Mouse (Mus musculus) liver, embryonic 12.5 days (tissue): ENCODE measurements around the gene Slc7a5. TPM values are rescaled to one million over a fixed set of nuclear protein-coding genes. Genes with fewer than 3 reads are reported as not detected.

Experiments
- ATAC-seq: fragments of 200-750 bp; cut with Nextera tagmentation; 2 replicates; pipeline ENCODE4 v1.8.0; 2017; ENCODE audit warnings: moderate number of reproducible peaks, mild to moderate bottlenecking, moderate library complexity
- H3K27ac ChIP-seq: fragments of 300-500 bp; sonication (generic); 2 replicates; pipeline ENCODE4 v1.5.1; 2016; ENCODE audit warnings: mild to moderate bottlenecking
- H3K27me3 ChIP-seq: fragments of 300-500 bp; sonication (generic); replicated peaks from 2 replicates; pipeline ENCODE4 v1.6.1; 2016; ENCODE audit warnings: mild to moderate bottlenecking, moderate library complexity
- H3K36me3 ChIP-seq: fragments of 300-500 bp; sonication (generic); 2 replicates; pipeline ENCODE4 v1.6.1; 2016; ENCODE audit warnings: mild to moderate bottlenecking, moderate library complexity
- H3K4me1 ChIP-seq: fragments of 300-500 bp; sonication (generic); 2 replicates; pipeline ENCODE4 v1.6.1; 2016
- H3K4me2 ChIP-seq: fragments of 300-500 bp; sonication (generic); 2 replicates; pipeline ENCODE4 v1.6.1; 2016; ENCODE audit warnings: mild to moderate bottlenecking, moderate library complexity
- H3K4me3 ChIP-seq: fragments of 300-500 bp; sonication (generic); 2 replicates; pipeline ENCODE4 v1.5.1; 2016; ENCODE audit warnings: mild to moderate bottlenecking, moderate library complexity
- H3K9ac ChIP-seq: fragments of 300-500 bp; sonication (generic); 2 replicates; pipeline ENCODE4 v1.6.1; 2016; ENCODE audit warnings: mild to moderate bottlenecking, moderate library complexity
- H3K9me3 ChIP-seq: fragments of 300-500 bp; sonication (generic); replicated peaks from 2 replicates; pipeline ENCODE4 v1.6.1; 2016; ENCODE audit warnings: mild to moderate bottlenecking, moderate library complexity
- WGBS: fragments of 180-500 bp; shearing (Covaris S2); methylation state at CpG from one replicate; pipeline ENCODE4 v1.1.7; 2016; ENCODE audit not compliant: insufficient replicate concordance; 5-methylcytosine and 5-hydroxymethylcytosine counted together
- polyA plus RNA-seq: library from polyadenylated mRNA; unstranded; fragments of >200 nt; fragmentation: Nextera tagmentation; extraction: Ambion mirVana; gene quantifications from 2 replicates; pipeline ENCODE4 v1.2.1, GENCODE M21; 2016

Slc7a5 gene
- polyA plus RNA-seq, 1 experiment from 2014 or later: 52.6 TPM

- Histone ChIP-seq H3K9me3 (no peaks in the 10 kb centered on the region), H3K9ac (no peak overlapping the region), H3K27ac (no peak overlapping the region), H3K4me3 (no peak overlapping the region), H3K4me2 (no peak overlapping the region), H3K27me3 (peaks cover 38% of the 10 kb centered on the region), H3K36me3 (no peaks in the 10 kb centered on the region), H3K4me1 (peaks cover 42% of the 10 kb centered on the region)
- WGBS: 50% methylated on average over 9 of the region's 9 CpGs
- ATAC-seq: peak; percentile 59
Observed at GRCm38 (mm10) chr8:121874031-121874430, 33.5 kb downstream of the Slc7a5 start.

- no peak overlapping the region for H3K4me2 ChIP-seq
- H3K4me1 ChIP-seq: peaks cover 33% of the 10 kb centered on the region
- WGBS: 40% methylated on average over 10 of the region's 10 CpGs
- peaks cover 40% of the 10 kb centered on the region for H3K27me3 ChIP-seq
- no peaks in the 10 kb centered on the region for H3K36me3 ChIP-seq
- H3K4me3 ChIP-seq: no peak overlapping the region
- no peak overlapping the region for H3K9ac ChIP-seq
- H3K9me3 ChIP-seq: no peaks in the 10 kb centered on the region
- no peak for ATAC-seq
- H3K27ac ChIP-seq: no peak overlapping the region
Observed at GRCm38 (mm10) chr8:121871833-121872440, 35.6 kb downstream of the Slc7a5 start.

- peaks cover 21% of the 10 kb centered on the region for H3K4me1 ChIP-seq
- H3K27ac ChIP-seq: no peak overlapping the region
- WGBS: 70% methylated on average over 2 of the region's 2 CpGs
- H3K4me2 ChIP-seq: no peak overlapping the region
- no peaks in the 10 kb centered on the region for H3K36me3 ChIP-seq
- H3K9me3 ChIP-seq: no peaks in the 10 kb centered on the region
- no peak overlapping the region for H3K9ac ChIP-seq
- no peak for ATAC-seq
- peaks cover 38% of the 10 kb centered on the region for H3K27me3 ChIP-seq
- no peak overlapping the region for H3K4me3 ChIP-seq
Observed at GRCm38 (mm10) chr8:121870190-121870589, 37.3 kb downstream of the Slc7a5 start.

GRCm38 (mm10) chr8:121868896-121869295, 38.6 kb downstream of the Slc7a5 start:
- H3K27ac ChIP-seq: no peak overlapping the region
- H3K9ac ChIP-seq: no peak overlapping the region
- H3K4me3 ChIP-seq: no peak overlapping the region
- H3K4me1 ChIP-seq: peaks cover 10% of the 10 kb centered on the region
- H3K36me3 ChIP-seq: no peaks in the 10 kb centered on the region
- no peak overlapping the region for H3K4me2 ChIP-seq
- ATAC-seq: no peak
- 70% methylated on average over 7 of the region's 7 CpGs for WGBS
- peaks cover 40% of the 10 kb centered on the region for H3K27me3 ChIP-seq
- no peaks in the 10 kb centered on the region for H3K9me3 ChIP-seq

- H3K4me3 ChIP-seq: no peak overlapping the region
- peaks cover 35% of the 10 kb centered on the region for H3K27me3 ChIP-seq
- no peak overlapping the region for H3K4me2 ChIP-seq
- H3K36me3 ChIP-seq: no peaks in the 10 kb centered on the region
- H3K9me3 ChIP-seq: no peaks in the 10 kb centered on the region
- no peak overlapping the region for H3K27ac ChIP-seq
- ATAC-seq: no peak
- WGBS: 78% methylated on average over 5 of the region's 5 CpGs
- no peak overlapping the region for H3K9ac ChIP-seq
- H3K4me1 ChIP-seq: peaks cover 10% of the 10 kb centered on the region
Observed at GRCm38 (mm10) chr8:121868196-121868595, 39.3 kb downstream of the Slc7a5 start.

- H3K27me3 ChIP-seq: peaks cover 25% of the 10 kb centered on the region
- no peak overlapping the region for H3K9ac ChIP-seq
- H3K27ac ChIP-seq: no peak overlapping the region
- H3K36me3 ChIP-seq: no peaks in the 10 kb centered on the region
- H3K4me3 ChIP-seq: no peak overlapping the region
- no peak for ATAC-seq
- no peaks in the 10 kb centered on the region for H3K9me3 ChIP-seq
- no peak overlapping the region for H3K4me2 ChIP-seq
- H3K4me1 ChIP-seq: no peaks in the 10 kb centered on the region
- WGBS: 74% methylated on average over 8 of the region's 8 CpGs
Observed at GRCm38 (mm10) chr8:121865356-121865755, 42.1 kb downstream of the Slc7a5 start.

GRCm38 (mm10) chr8:121861806-121862548, 45.5 kb downstream of the Slc7a5 start:
- no peak overlapping the region for H3K27ac ChIP-seq
- H3K36me3 ChIP-seq: no peaks in the 10 kb centered on the region
- no peaks in the 10 kb centered on the region for H3K4me1 ChIP-seq
- H3K4me3 ChIP-seq: no peak overlapping the region
- H3K9me3 ChIP-seq: no peaks in the 10 kb centered on the region
- ATAC-seq: 0 out of 2 replicates have a peak, but pooled peaks have one; percentile 35
- no peak overlapping the region for H3K4me2 ChIP-seq
- H3K27me3 ChIP-seq: peaks cover 36% of the 10 kb centered on the region
- H3K9ac ChIP-seq: no peak overlapping the region
- 56% methylated on average over 12 of the region's 12 CpGs for WGBS

GRCm38 (mm10) chr8:121861276-121861675, 46.2 kb downstream of the Slc7a5 start:
- Histone ChIP-seq H3K36me3 (no peaks in the 10 kb centered on the region), H3K4me1 (no peaks in the 10 kb centered on the region), H3K4me2 (no peak overlapping the region), H3K9me3 (no peaks in the 10 kb centered on the region), H3K27me3 (peaks cover 36% of the 10 kb centered on the region), H3K9ac (no peak overlapping the region), H3K4me3 (no peak overlapping the region), H3K27ac (no peak overlapping the region)
- WGBS: 26% methylated on average over 6 of the region's 6 CpGs
- no peak for ATAC-seq

GRCm38 (mm10) chr8:121857747-121858146, 49.7 kb downstream of the Slc7a5 start:
- WGBS: 48% methylated on average over 2 of the region's 2 CpGs

GRCm38 (mm10) chr8:121857331-121857730, 50.2 kb downstream of the Slc7a5 start:
- WGBS: 62% methylated on average over 9 of the region's 9 CpGs
- H3K9me3 ChIP-seq: no peaks in the 10 kb centered on the region
- H3K4me3 ChIP-seq: no peak overlapping the region
- no peak overlapping the region for H3K9ac ChIP-seq
- no peak overlapping the region for H3K27ac ChIP-seq
- H3K36me3 ChIP-seq: no peaks in the 10 kb centered on the region
- no peak overlapping the region for H3K4me2 ChIP-seq
- H3K27me3 ChIP-seq: peaks cover 27% of the 10 kb centered on the region
- H3K4me1 ChIP-seq: peaks cover 4% of the 10 kb centered on the region
- ATAC-seq: no peak

More at GRCm38 (mm10) chr8:121857747-121858146, 49.7 kb downstream of the Slc7a5 start:
- no peak overlapping the region for H3K27ac ChIP-seq
- no peak overlapping the region for H3K9ac ChIP-seq
- H3K9me3 ChIP-seq: no peaks in the 10 kb centered on the region
- peaks cover 32% of the 10 kb centered on the region for H3K27me3 ChIP-seq
- no peak overlapping the region for H3K4me2 ChIP-seq
- 0 out of 2 replicates have a peak, but pooled peaks cover under 1% of the 10 kb centered on the region for H3K4me1 ChIP-seq
- no peak for ATAC-seq
- no peak overlapping the region for H3K4me3 ChIP-seq
- H3K36me3 ChIP-seq: no peaks in the 10 kb centered on the region

- Histone ChIP-seq H3K27ac (no peak overlapping the region), H3K9ac (no peak overlapping the region), H3K9me3 (no peaks in the 10 kb centered on the region), H3K27me3 (peaks cover 21% of the 10 kb centered on the region), H3K4me2 (no peak overlapping the region), H3K4me3 (no peak overlapping the region), H3K36me3 (no peaks in the 10 kb centered on the region), H3K4me1 (peaks cover 15% of the 10 kb centered on the region)
- no peak for ATAC-seq
- 75% methylated on average over 14 of the region's 14 CpGs for WGBS
Observed at GRCm38 (mm10) chr8:121856071-121856746, 51.3 kb downstream of the Slc7a5 start.

- H3K9me3 ChIP-seq: no peaks in the 10 kb centered on the region
- no peak overlapping the region for H3K9ac ChIP-seq
- H3K4me2 ChIP-seq: no peak overlapping the region
- 62% methylated on average over 2 of the region's 2 CpGs for WGBS
- ATAC-seq: no peak
- no peak overlapping the region for H3K27ac ChIP-seq
- H3K36me3 ChIP-seq: no peaks in the 10 kb centered on the region
- H3K4me1 ChIP-seq: peaks cover 36% of the 10 kb centered on the region
- H3K27me3 ChIP-seq: peaks cover 15% of the 10 kb centered on the region
- H3K4me3 ChIP-seq: no peak overlapping the region
Observed at GRCm38 (mm10) chr8:121853586-121853985, 53.9 kb downstream of the Slc7a5 start.
